Mouse (Mus musculus): ENCODE measurements around the gene Etfrf1. TPM values are rescaled to one million over a fixed set of nuclear protein-coding genes. Genes with fewer than 3 reads are reported as not detected.

The Etfrf1 gene
- polyA plus RNA-seq, 1 experiment from 2014 or later = 37.5 TPM

DNA sequence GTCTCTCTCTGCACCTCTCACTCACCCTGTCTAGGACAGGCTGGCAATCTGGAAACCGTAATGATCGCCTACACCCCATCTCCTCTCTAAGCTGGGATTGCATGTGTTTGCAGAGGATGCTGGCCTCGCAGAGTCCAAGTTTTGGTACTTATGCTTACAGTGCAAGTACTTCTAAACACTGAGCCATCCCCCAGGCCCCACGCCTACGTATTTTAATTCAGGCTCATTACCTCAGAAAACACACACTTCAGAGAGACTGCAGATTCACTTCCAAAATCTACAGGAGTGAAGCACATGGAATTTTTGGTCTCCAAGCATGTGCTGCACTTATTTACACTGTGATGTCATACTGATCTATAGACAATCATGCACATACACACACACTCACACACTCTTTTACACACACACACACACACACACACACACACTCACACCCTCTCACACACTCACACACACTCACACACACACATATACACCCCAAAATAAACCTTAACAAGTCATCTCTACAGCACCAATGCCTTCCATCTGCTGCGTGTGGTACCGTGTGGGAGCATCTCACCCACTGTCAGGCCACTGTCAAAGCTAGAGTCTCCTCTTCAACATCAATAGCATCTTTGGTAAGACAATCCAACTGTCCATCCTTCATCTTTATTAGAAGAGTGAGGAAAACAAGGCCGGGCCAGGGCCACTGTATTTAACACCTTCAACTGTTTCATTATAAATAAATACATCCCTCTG, 12.8 kb upstream of the Etfrf1 start:
- H3K9me3 ChIP-seq = no peaks in the 10 kb centered on the region
- H3K9ac ChIP-seq = no peak overlapping the region
- H3K4me3 ChIP-seq = no peak overlapping the region
- no peak overlapping the region for H3K4me2 ChIP-seq (replicated peaks)
- 96% methylated on average over 8 of the region's 8 CpGs for WGBS
- no peak overlapping the region for H3K27ac ChIP-seq
- no peak for ATAC-seq (ENCODE audit: insufficient number of reproducible peaks, insufficient read depth, low FRiP score, low TSS enrichment)
- H3K27me3 ChIP-seq = no peaks in the 10 kb centered on the region
- H3K4me1 ChIP-seq = no peaks in the 10 kb centered on the region
- no peaks in the 10 kb centered on the region for H3K36me3 ChIP-seq

GRCm38 (mm10) chr6:145202432-145203125, 8.4 kb upstream of the Etfrf1 start:
- no peaks in the 10 kb centered on the region for H3K4me1 ChIP-seq
- no peaks in the 10 kb centered on the region for H3K27me3 ChIP-seq

DNA sequence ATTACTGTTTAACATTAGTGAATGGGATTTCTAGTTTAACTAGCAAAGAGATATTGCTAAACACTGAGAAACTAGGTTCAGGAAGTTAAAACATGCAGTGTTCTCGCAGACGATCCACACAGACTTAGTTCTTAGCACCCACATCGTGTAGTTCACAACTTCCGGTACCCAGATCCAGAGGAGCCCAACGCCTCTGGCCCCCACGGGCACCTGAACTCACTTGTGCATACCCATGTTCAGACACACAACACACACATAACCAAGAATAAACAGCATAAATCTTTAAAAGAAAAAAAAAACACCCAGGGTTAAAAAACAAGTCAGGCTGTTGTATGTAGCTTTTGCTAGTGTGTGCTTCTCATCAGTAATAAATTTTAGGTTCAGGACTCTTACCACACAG, 6.5 kb upstream of the Etfrf1 start:
- 85% methylated on average over 6 of the region's 6 CpGs for WGBS
- Histone ChIP-seq H3K27ac (no peak overlapping the region), H3K9me3 (no peaks in the 10 kb centered on the region), H3K27me3 (no peaks in the 10 kb centered on the region), H3K36me3 (no peaks in the 10 kb centered on the region), H3K4me3 (no peak overlapping the region), H3K9ac (no peak overlapping the region), H3K4me2 (replicated peaks) (no peak overlapping the region), H3K4me1 (no peaks in the 10 kb centered on the region)
- no peak for ATAC-seq (ENCODE audit: insufficient number of reproducible peaks, insufficient read depth, low FRiP score, low TSS enrichment)

More at GRCm38 (mm10) chr6:145202432-145203125, 8.4 kb upstream of the Etfrf1 start:
- no peaks in the 10 kb centered on the region for H3K36me3 ChIP-seq
- H3K27ac ChIP-seq = no peak overlapping the region
- H3K9me3 ChIP-seq = no peaks in the 10 kb centered on the region
- ATAC-seq (ENCODE audit: insufficient number of reproducible peaks, insufficient read depth, low FRiP score, low TSS enrichment) = no peak
- H3K9ac ChIP-seq = no peak overlapping the region
- WGBS = 79% methylated on average over 13 of the region's 13 CpGs
- H3K4me2 ChIP-seq (replicated peaks) = no peak overlapping the region
- no peak overlapping the region for H3K4me3 ChIP-seq

DNA sequence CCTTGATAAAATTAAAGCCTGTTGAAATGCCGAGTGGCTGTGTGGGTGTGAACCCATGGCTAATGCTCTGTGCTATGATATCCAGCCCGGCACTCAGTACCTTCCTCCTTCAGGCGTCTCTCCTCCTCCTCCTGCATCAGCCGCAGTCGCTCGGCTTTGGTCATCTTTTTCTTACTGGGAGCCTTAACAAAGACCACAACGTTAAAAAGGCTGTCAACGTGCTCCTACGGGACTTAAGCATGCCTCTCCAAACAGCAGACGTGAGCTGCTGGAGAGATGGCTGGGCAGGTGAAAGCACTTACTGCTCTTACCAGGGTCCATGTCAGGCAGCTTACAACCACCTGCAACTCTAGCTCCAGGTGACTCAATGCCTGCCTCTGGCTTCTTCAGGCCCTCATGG, 5.8 kb upstream of the Etfrf1 start:
- H3K4me2 ChIP-seq (replicated peaks) = no peak overlapping the region
- 67% methylated on average over 10 of the region's 10 CpGs for WGBS
- H3K4me3 ChIP-seq = no peak overlapping the region
- H3K4me1 ChIP-seq = no peaks in the 10 kb centered on the region
- H3K9ac ChIP-seq = no peak overlapping the region
- ATAC-seq (ENCODE audit: insufficient number of reproducible peaks, insufficient read depth, low FRiP score, low TSS enrichment) = no peak
- no peaks in the 10 kb centered on the region for H3K36me3 ChIP-seq
- no peak overlapping the region for H3K27ac ChIP-seq
- no peaks in the 10 kb centered on the region for H3K27me3 ChIP-seq
- no peaks in the 10 kb centered on the region for H3K9me3 ChIP-seq

DNA sequence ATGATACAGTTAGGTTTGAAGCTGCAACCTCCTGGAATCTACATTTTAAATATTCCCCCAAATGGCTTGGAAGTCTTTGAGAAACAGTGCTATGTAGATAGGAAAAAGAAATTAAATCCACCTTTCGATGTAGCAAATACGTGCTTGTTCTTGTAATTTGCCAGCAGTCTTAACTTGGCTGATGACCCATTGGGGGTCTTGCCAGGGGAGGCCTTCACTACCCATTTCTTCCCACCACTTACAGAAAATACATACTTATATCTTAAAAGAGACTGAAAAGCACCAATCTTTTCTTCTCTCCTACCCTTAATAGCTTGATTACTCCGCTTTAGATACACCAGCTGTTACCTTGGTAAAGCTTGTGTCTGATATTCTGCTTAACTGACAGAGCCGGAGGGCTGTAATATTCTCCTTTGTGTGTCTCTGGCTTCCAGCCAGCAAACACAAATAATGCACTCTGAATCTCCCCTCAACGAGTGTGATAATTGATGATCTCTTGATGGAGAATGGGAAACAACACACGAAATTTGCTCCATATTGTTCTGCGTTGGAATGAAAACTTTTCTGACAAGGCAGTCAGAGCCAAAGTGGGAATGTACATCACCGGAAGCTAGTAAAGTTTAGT, 766 bp upstream of the Etfrf1 start:
- no peak overlapping the region; the same call in 1 of the 2 replicates for H3K9ac ChIP-seq
- no peak overlapping the region for H3K27ac ChIP-seq

GRCm38 (mm10) chr6:145211376-145212305, 707 bp downstream of the Etfrf1 start:
- Histone ChIP-seq H3K4me2 (replicated peaks) (peak overlapping the region; percentile 64), H3K9me3 (no peaks in the 10 kb centered on the region), H3K36me3 (0 out of 2 replicates have a peak, but pooled peaks cover 4% of the 10 kb centered on the region), H3K27ac (peak overlapping the region; percentile 94), H3K4me1 (peaks cover 10% of the 10 kb centered on the region; the same call in 1 of the 2 replicates), H3K9ac (peak overlapping the region; percentile 82), H3K4me3 (peak overlapping the region; percentile 74), H3K27me3 (no peaks in the 10 kb centered on the region)
- WGBS = 4% methylated on average over 21 of the region's 21 CpGs
- ATAC-seq (ENCODE audit: insufficient number of reproducible peaks, insufficient read depth, low FRiP score, low TSS enrichment) = peak; percentile 43

More for the DNA sequence above, 766 bp upstream of the Etfrf1 start:
- H3K4me2 ChIP-seq (replicated peaks) = peak overlapping the region; percentile 64
- 36% methylated on average over 8 of the region's 8 CpGs for WGBS
- H3K27me3 ChIP-seq = no peaks in the 10 kb centered on the region
- peaks cover 10% of the 10 kb centered on the region; the same call in 1 of the 2 replicates for H3K4me1 ChIP-seq
- H3K36me3 ChIP-seq = 0 out of 2 replicates have a peak, but pooled peaks cover 4% of the 10 kb centered on the region
- H3K4me3 ChIP-seq = peak overlapping the region; percentile 74
- H3K9me3 ChIP-seq = no peaks in the 10 kb centered on the region
- ATAC-seq (ENCODE audit: insufficient number of reproducible peaks, insufficient read depth, low FRiP score, low TSS enrichment) = no peak

DNA sequence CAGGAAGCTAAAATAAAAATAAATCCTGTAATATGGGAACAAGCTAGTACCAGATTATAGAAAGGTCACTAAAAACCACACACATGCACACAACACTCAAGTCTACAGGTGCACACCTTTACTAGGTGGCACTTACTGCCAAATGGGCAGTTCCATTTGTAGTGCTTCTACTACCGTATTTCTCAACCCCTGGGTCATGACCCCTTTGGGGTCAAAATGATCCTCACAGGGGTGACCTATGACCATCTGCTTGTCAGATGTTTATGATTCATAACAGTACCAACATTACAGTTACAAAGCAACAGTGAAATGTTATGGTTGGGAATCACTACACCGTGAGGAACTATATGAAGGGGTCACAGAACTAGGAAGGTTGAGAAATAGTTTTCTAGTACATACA, 3.0 kb downstream of the Etfrf1 start:
- H3K9ac ChIP-seq = no peak overlapping the region
- H3K4me2 ChIP-seq (replicated peaks) = no peak overlapping the region
- no peak overlapping the region for H3K27ac ChIP-seq
- ATAC-seq (ENCODE audit: insufficient number of reproducible peaks, insufficient read depth, low FRiP score, low TSS enrichment) = no peak
- H3K4me3 ChIP-seq = no peak overlapping the region
- 78% methylated on average over 2 of the region's 2 CpGs for WGBS
- H3K36me3 ChIP-seq = peaks cover 11% of the 10 kb centered on the region
- H3K9me3 ChIP-seq = no peaks in the 10 kb centered on the region
- H3K4me1 ChIP-seq = peaks cover 10% of the 10 kb centered on the region; the same call in 1 of the 2 replicates
- H3K27me3 ChIP-seq = no peaks in the 10 kb centered on the region

- Histone ChIP-seq H3K4me3 (no peak overlapping the region), H3K4me1 (peaks cover 7% of the 10 kb centered on the region; the same call in 1 of the 2 replicates), H3K27me3 (no peaks in the 10 kb centered on the region), H3K27ac (no peak overlapping the region), H3K9ac (no peak overlapping the region), H3K9me3 (no peaks in the 10 kb centered on the region), H3K36me3 (peaks cover 17% of the 10 kb centered on the region), H3K4me2 (replicated peaks) (no peak overlapping the region)
- ATAC-seq (ENCODE audit: insufficient number of reproducible peaks, insufficient read depth, low FRiP score, low TSS enrichment) = no peak
- WGBS = 90% methylated on average over 3 of the region's 3 CpGs
These were observed 4.9 kb downstream of the Etfrf1 start for GRCm38 (mm10) chr6:145215826-145216225.

DNA sequence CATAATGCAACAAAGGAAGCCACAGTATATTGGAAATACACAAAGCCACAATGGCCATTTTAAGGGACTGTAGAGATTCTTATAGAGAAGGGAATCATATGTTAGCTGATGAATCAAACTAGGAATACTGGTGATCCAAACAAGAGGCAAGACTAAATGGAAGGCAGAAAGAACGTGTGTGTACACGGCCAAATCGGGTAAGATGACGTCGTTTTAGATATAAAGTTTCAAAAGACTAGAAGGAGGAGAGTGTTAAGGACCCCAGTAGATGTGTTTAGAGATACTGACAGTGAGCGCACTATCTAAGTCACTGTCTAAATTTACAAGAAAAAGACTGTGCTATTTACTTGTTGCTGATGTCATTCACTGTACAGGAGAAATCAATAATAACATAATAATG, 13.3 kb downstream of the Etfrf1 start:
- WGBS = 92% methylated on average over 6 of the region's 6 CpGs
- Histone ChIP-seq H3K27ac (no peak overlapping the region), H3K9ac (no peak overlapping the region), H3K9me3 (no peaks in the 10 kb centered on the region), H3K27me3 (no peaks in the 10 kb centered on the region), H3K4me1 (no peaks in the 10 kb centered on the region), H3K4me3 (no peak overlapping the region), H3K4me2 (replicated peaks) (no peak overlapping the region), H3K36me3 (peaks cover 6% of the 10 kb centered on the region; the same call in 1 of the 2 replicates)
- ATAC-seq (ENCODE audit: insufficient number of reproducible peaks, insufficient read depth, low FRiP score, low TSS enrichment) = no peak

DNA sequence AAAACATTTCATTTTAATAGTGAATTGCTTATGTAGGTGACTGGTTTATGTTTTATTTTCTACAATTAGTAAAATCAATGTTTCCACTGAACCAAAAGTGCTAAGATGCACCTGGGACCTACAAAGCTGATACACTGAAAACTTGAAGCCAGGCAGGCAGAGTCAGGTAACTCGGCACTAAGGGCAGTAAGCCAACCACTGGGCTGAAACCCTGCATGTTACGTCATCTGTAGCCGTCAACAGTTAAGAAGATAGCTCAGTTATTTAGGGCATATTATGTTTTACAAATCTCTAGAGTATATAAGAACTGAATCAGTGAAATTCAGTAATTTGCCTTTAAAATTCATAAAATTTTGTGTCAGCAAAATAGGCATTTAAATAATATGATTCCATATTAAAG, 15.4 kb downstream of the Etfrf1 start:
- no peak for ATAC-seq (ENCODE audit: insufficient number of reproducible peaks, insufficient read depth, low FRiP score, low TSS enrichment)
- no peak overlapping the region for H3K4me3 ChIP-seq
- peaks cover 4% of the 10 kb centered on the region for H3K36me3 ChIP-seq
- WGBS = 92% methylated on average over 3 of the region's 3 CpGs
- H3K27me3 ChIP-seq = no peaks in the 10 kb centered on the region
- H3K9me3 ChIP-seq = no peaks in the 10 kb centered on the region
- no peak overlapping the region for H3K9ac ChIP-seq
- no peak overlapping the region for H3K27ac ChIP-seq
- H3K4me2 ChIP-seq (replicated peaks) = no peak overlapping the region
- H3K4me1 ChIP-seq = no peaks in the 10 kb centered on the region

- H3K4me1 ChIP-seq = no peaks in the 10 kb centered on the region
- no peak overlapping the region for H3K27ac ChIP-seq
- H3K9me3 ChIP-seq = no peaks in the 10 kb centered on the region
- no peaks in the 10 kb centered on the region for H3K27me3 ChIP-seq
- H3K4me2 ChIP-seq (replicated peaks) = no peak overlapping the region
- H3K36me3 ChIP-seq = peaks cover 4% of the 10 kb centered on the region
- WGBS = 84% methylated on average over 1 of the region's 1 CpGs
- no peak overlapping the region for H3K4me3 ChIP-seq
- H3K9ac ChIP-seq = no peak overlapping the region
- no peak for ATAC-seq (ENCODE audit: insufficient number of reproducible peaks, insufficient read depth, low FRiP score, low TSS enrichment)
These were observed 23.5 kb downstream of the Etfrf1 start for GRCm38 (mm10) chr6:145234391-145234790.
